Mouse (Mus musculus) CH12.LX (cell line): ENCODE data around the gene Nr2e3. TPM values are rescaled to one million over a fixed set of nuclear protein-coding genes. Genes with fewer than 3 reads are reported as not detected.

Source experiments
- DNase-seq: peaks from one replicate; pipeline ENCODE4 v3.0.0-alpha.2; 2013; ENCODE audit errors: extremely low read depth
- H3K27ac ChIP-seq: 2 replicates; pipeline ENCODE4 v1.5.1; 2012; ENCODE audit warnings: low read depth, mild to moderate bottlenecking, control low read depth, moderate library complexity; ENCODE audit not compliant: insufficient read depth
- H3K27me3 ChIP-seq: replicated peaks from 2 replicates; pipeline ENCODE3; 2012; ENCODE audit warnings: inconsistent platforms
- H3K36me3 ChIP-seq, 2 experiments: replicated peaks in 1 of 2; 2 replicates each; pipeline versions ENCODE3 to v1.6.1; 2012; ENCODE audit warnings: inconsistent platforms in 1 of 2, low read length in 1 of 2, mild to moderate bottlenecking in 1 of 2, mixed read lengths in 1 of 2, moderate library complexity in 1 of 2; ENCODE audit not compliant: control insufficient read depth in 1 of 2, insufficient read depth in 1 of 2
- H3K4me1 ChIP-seq, 2 experiments: 2 replicates each; pipeline ENCODE4 v1.6.1; 2012; ENCODE audit warnings: inconsistent platforms in 1 of 2, moderate library complexity in 1 of 2; ENCODE audit not compliant: insufficient read depth in 2 of 2, control insufficient read depth in 1 of 2
- H3K4me2 ChIP-seq: 2 replicates; pipeline ENCODE4 v1.6.1; 2012; ENCODE audit warnings: low read depth, mild to moderate bottlenecking, control low read depth; ENCODE audit not compliant: poor library complexity, insufficient read depth, severe bottlenecking
- H3K4me3 ChIP-seq, 3 experiments: fragments of 150-350 bp in 1 of 3; sonication (generic) in 1 of 3; replicated peaks in 1 of 3; 2 replicates each; pipeline versions ENCODE3 to v1.5.1; 2011 to 2012; ENCODE audit warnings: low read depth in 2 of 3, low read length in 2 of 3, mild to moderate bottlenecking in 2 of 3, moderate library complexity in 2 of 3, control low read depth in 1 of 3, improper control_type of control experiment in 1 of 3, inconsistent platforms in 1 of 3, mixed read lengths in 1 of 3; ENCODE audit not compliant: poor library complexity in 1 of 3
- H3K79me2 ChIP-seq: replicated peaks from 2 replicates; pipeline ENCODE4 v1.6.1; 2012; ENCODE audit warnings: mild to moderate bottlenecking, moderate library complexity; ENCODE audit not compliant: control insufficient read depth, poor library complexity, insufficient read depth, severe bottlenecking; ENCODE audit errors: extremely low read depth
- H3K9ac ChIP-seq: 2 replicates; pipeline ENCODE4 v1.6.1; 2012; ENCODE audit warnings: low read depth, mild to moderate bottlenecking, control low read depth, moderate library complexity; ENCODE audit not compliant: insufficient read depth
- H3K9me3 ChIP-seq: replicated peaks from 2 replicates; pipeline ENCODE3; 2012; ENCODE audit warnings: low read length, inconsistent platforms, mixed read lengths
- CHD1 ChIP-seq: IDR thresholded peaks from 2 replicates; pipeline ENCODE4 v1.6.1; 2012; ENCODE audit warnings: low read depth, low read length, improper control_type of control experiment, inconsistent platforms
- CTCF ChIP-seq, 2 experiments: IDR thresholded peaks in 1 of 2; conservative IDR thresholded peaks in 1 of 2; 2 replicates each; pipeline ENCODE4 v1.5.1; 2011 to 2012; ENCODE audit warnings: low read depth in 2 of 2, low read length in 2 of 2, improper control_type of control experiment in 1 of 2, inconsistent platforms in 1 of 2, mild to moderate bottlenecking in 1 of 2, moderate library complexity in 1 of 2
- E2F4 ChIP-seq: IDR thresholded peaks from 2 replicates; pipeline ENCODE4 v1.6.1; 2011; ENCODE audit warnings: low read depth, low read length, improper control_type of control experiment; ENCODE audit not compliant: insufficient replicate concordance
- ETS1 ChIP-seq: conservative IDR thresholded peaks from 2 replicates; pipeline ENCODE4 v1.6.1; 2012; ENCODE audit warnings: low read depth, mild to moderate bottlenecking, inconsistent platforms, low read length, improper control_type of control experiment, moderate library complexity
- JUN ChIP-seq: IDR thresholded peaks from 2 replicates; pipeline ENCODE4 v1.6.1; 2011; ENCODE audit warnings: low read depth, mild to moderate bottlenecking, low read length, improper control_type of control experiment, moderate library complexity; ENCODE audit not compliant: insufficient read depth
- KAT2A ChIP-seq: IDR thresholded peaks from 2 replicates; pipeline ENCODE4 v1.6.1; 2012; ENCODE audit warnings: low read length, improper control_type of control experiment, inconsistent platforms; ENCODE audit not compliant: insufficient replicate concordance
- MAX ChIP-seq: IDR thresholded peaks from 2 replicates; pipeline ENCODE4 v1.6.1; 2011; ENCODE audit warnings: low read length, improper control_type of control experiment
- MAZ ChIP-seq: IDR thresholded peaks from 2 replicates; pipeline ENCODE4 v1.6.1; 2012; ENCODE audit warnings: low read depth, mild to moderate bottlenecking, inconsistent platforms, low read length, improper control_type of control experiment, moderate library complexity
- MEF2A ChIP-seq: IDR thresholded peaks from 2 replicates; pipeline ENCODE4 v1.6.1; 2014; ENCODE audit warnings: low read depth, mild to moderate bottlenecking, inconsistent platforms, low read length, improper control_type of control experiment, borderline replicate concordance
- MXI1 ChIP-seq: IDR thresholded peaks from 2 replicates; pipeline ENCODE4 v1.6.1; 2011; ENCODE audit warnings: mild to moderate bottlenecking, low read depth, low read length, improper control_type of control experiment
- NRF1 ChIP-seq: IDR thresholded peaks from 2 replicates; pipeline ENCODE4 v1.6.1; 2014; ENCODE audit warnings: low read depth, mild to moderate bottlenecking, inconsistent platforms, low read length, improper control_type of control experiment, moderate library complexity
- PAX5 ChIP-seq: IDR thresholded peaks from 2 replicates; pipeline ENCODE4 v1.6.1; 2012; ENCODE audit warnings: low read length, inconsistent platforms, mixed read lengths
- POLR2A ChIP-seq: IDR thresholded peaks from 2 replicates; pipeline ENCODE4 v1.6.1; 2011; ENCODE audit warnings: low read depth, mild to moderate bottlenecking, improper control_type of control experiment, low read length
- POLR2AphosphoS2 ChIP-seq: IDR thresholded peaks from 2 replicates; pipeline ENCODE4 v1.6.1; 2011; ENCODE audit warnings: low read depth, low read length, improper control_type of control experiment
- TBP ChIP-seq: conservative IDR thresholded peaks from 2 replicates; pipeline ENCODE4 v1.6.1; 2011; ENCODE audit warnings: low read depth, low read length, improper control_type of control experiment
- TCF12 ChIP-seq: IDR thresholded peaks from 2 replicates; pipeline ENCODE4 v1.6.1; 2014; ENCODE audit warnings: low read depth, mild to moderate bottlenecking, inconsistent platforms, low read length, improper control_type of control experiment
- USF1 ChIP-seq: IDR thresholded peaks from 2 replicates; pipeline ENCODE4 v1.6.1; 2014; ENCODE audit warnings: low read depth, mild to moderate bottlenecking, inconsistent platforms, low read length, improper control_type of control experiment
- ZKSCAN1 ChIP-seq: IDR thresholded peaks from 2 replicates; pipeline ENCODE4 v1.6.1; 2012; ENCODE audit warnings: low read depth, inconsistent platforms, low read length, improper control_type of control experiment, borderline replicate concordance
- ZNF384 ChIP-seq: IDR thresholded peaks from 2 replicates; pipeline ENCODE4 v1.6.1; 2012; ENCODE audit warnings: low read depth, low read length, improper control_type of control experiment, inconsistent platforms
- dilution Hi-C: fragments of 300-500 bp; cut with MboI; formaldehyde crosslinking; loops from 2 replicates; pipeline ENCODE4 v1.14.3; 2020; ENCODE audit warnings: low sequenced_read_pairs; ENCODE audit not compliant: extremely low pct_unique_long_range_greater_than_20kb, extremely low pct_ligation_motif_present
- in situ Hi-C: fragments of 300-500 bp; cut with MboI; formaldehyde crosslinking; loops from 3 replicates; pipeline ENCODE4 v1.14.3; 2019; ENCODE audit warnings: low sequenced_read_pairs, low pct_ligation_motif_present, low pct_unique_long_range_greater_than_20kb, mixed read lengths
- polyA plus RNA-seq: library from polyadenylated mRNA; unstranded; fragments of >175 nt; gene quantifications from 2 replicates; pipeline ENCODE4 v1.2.1, GENCODE M21; 2012; ENCODE audit warnings: low read depth; ENCODE audit not compliant: insufficient read length
- total RNA-seq, 2 experiments: library from RNA; depleted of rRNA; stranded (reverse); fragments of 300-350 nt in 1 of 2; fragments of >200 nt in 1 of 2; gene quantifications; 2 replicates each; pipeline ENCODE4 v1.2.3; 2012 to 2014

The Nr2e3 gene
- total RNA-seq (2012; rRNA removed), result 0.13 TPM in 1 of 2 replicates, not detected in the other
- not detected in 2 replicates for total RNA-seq (2014; rRNA removed)
- polyA plus RNA-seq, result not detected in 2 replicates

DNA sequence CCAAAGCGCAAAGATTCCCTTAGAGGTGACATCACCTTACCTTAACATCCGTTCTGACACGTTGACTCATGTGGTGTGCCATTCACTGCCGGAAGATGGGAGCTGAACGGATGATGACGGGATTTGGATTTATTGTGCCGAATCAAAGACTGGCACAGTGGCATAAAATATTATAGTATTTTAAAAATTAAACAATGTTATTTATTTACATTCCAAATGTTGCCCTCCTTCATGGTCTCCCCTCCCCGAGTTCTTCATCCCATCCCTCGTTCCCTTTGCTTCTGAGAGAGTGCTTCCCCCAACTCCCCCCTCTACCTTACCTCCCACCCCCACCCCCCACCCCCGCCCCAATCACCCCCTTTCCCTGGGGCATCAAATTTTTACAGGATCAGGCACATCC is at the start of gene Nr2e3:
Nr2e3 (minus strand) TSS at position 101 of the 400 bp plus-strand sequence.
- dilution Hi-C loops (no loop called here), in situ Hi-C loops (no loop called here)
- no peak within 1 kb of the TSS for H3K9ac ChIP-seq
- H3K36me3 ChIP-seq, result no peaks in the 10 kb centered on the region
- H3K4me1 ChIP-seq, result peaks cover 3 to 18% of the 10 kb centered on the region in 2 experiments; a peak in 3 of 4 replicates
- no peaks in the 10 kb centered on the region for H3K9me3 ChIP-seq
- no peak within 1 kb of the TSS for H3K27ac ChIP-seq
- no peaks in the 10 kb centered on the region for H3K27me3 ChIP-seq
- H3K4me3 ChIP-seq, result no peak within 1 kb of the TSS
- no peak within 1 kb of the TSS for H3K4me2 ChIP-seq
- no peaks in the 10 kb centered on the region for H3K79me2 ChIP-seq
- TF ChIP-seq MEF2A (no peak), ZKSCAN1 (no peak), MXI1 (no peak), PAX5 (no peak), ETS1 (no peak), MAX (no peak), KAT2A (no peak)
- TF ChIP-seq, all 38 proteins: peak for 0
- no peak for DNase-seq

DNA sequence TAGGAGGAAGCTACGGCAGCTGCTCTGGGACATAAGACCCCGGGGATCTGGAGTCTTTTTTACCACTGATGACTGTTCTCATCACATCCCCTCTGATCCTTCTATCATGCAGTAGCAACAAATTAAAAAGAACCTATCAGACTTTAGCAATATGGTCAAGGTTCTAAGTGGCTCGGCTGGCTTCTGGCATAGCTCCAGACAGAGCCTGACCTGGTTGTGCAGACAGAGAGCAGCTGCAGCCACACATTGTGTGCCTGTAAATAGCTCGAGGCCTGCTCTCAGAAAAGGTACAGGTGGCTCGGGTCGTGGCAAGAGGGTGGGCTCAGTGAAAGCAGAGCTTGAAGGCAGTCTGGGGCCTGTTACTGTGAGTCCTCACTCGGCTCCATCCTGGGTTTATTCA is 48.5 kb upstream of the Nr2e3 start:
- dilution Hi-C loops, result no loop called here
- no peak for DNase-seq
- no peaks in the 10 kb centered on the region for H3K79me2 ChIP-seq
- TF ChIP-seq TCF12, result no peak
- TF ChIP-seq POLR2A, result no peak
- TF ChIP-seq E2F4, result no peak
- no peak for TF ChIP-seq USF1
- no peak for TF ChIP-seq PAX5
- no peak for TF ChIP-seq JUN
- TF ChIP-seq CHD1, result no peak
- TF ChIP-seq KAT2A, result no peak
- TF ChIP-seq NRF1, result no peak
- no peak for TF ChIP-seq POLR2AphosphoS2
- TF ChIP-seq CTCF (conservative IDR thresholded peaks at IDR 0.05 in 1 of 2, IDR thresholded peaks at IDR 0.05 in 1 of 2; ENCODE audit: low read depth in 2 of 2, low read length in 2 of 2), result no peak
- TF ChIP-seq MAZ, result no peak
- no peak for TF ChIP-seq ZKSCAN1
- no peak for TF ChIP-seq ZNF384
- TF ChIP-seq TBP, result no peak
- in situ Hi-C loops, result no loop called here
- H3K27me3 ChIP-seq, result no peaks in the 10 kb centered on the region
- no peaks in the 10 kb centered on the region for H3K4me1 ChIP-seq
- peaks cover 7% of the 10 kb centered on the region for H3K9me3 ChIP-seq
- no peak overlapping the region for H3K4me3 ChIP-seq
- no peak overlapping the region for H3K27ac ChIP-seq
- no peak overlapping the region for H3K9ac ChIP-seq
- H3K4me2 ChIP-seq, result no peak overlapping the region
- H3K36me3 ChIP-seq, result no peaks in the 10 kb centered on the region
